Mouse (Mus musculus): Measurements from ENCODE around the gene Pnpla7. TPM values are rescaled to one million over a fixed set of nuclear protein-coding genes. Genes with fewer than 3 reads are reported as not detected.
"Not testable (repeated sequence)": the region's sequence is repeated elsewhere in the genome, so short reads cannot be mapped to it uniquely, and the experiment has no call there.

The Pnpla7 gene
- polyA plus RNA-seq, 1 experiment from 2014 or later, result 2.9 TPM

- WGBS, result 78% methylated on average over 4 of the region's 4 CpGs
- ATAC-seq (ENCODE audit: low FRiP score), result no peak
Observed at GRCm38 (mm10) chr2:24942092-24942491, 33.7 kb upstream of the Pnpla7 start.

DNA sequence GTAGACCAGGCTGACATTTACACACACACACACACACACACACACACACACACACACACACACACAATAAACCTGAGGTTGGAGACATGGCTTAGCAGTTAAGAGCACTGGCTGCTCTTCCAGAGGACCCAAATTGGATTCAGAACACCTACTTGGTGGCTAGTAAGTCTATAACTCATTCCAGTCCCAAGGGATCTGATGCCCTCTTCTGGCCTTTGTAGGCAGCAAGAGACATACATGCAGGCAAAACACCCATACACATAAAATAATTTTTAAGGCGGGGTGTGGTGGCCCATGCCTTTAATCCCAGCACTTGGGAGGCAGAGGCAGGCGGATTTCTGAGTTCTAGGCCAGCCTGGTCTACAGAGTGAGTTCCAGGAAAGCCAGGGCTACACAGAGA lies 31.5 kb upstream of the Pnpla7 start:
- not testable (repeated sequence) for H3K27me3 ChIP-seq (ENCODE audit: control insufficient read depth, insufficient read depth, low read length); H3K36me3 ChIP-seq (ENCODE audit: control insufficient read depth, insufficient read depth, low read length); H3K27ac ChIP-seq (ENCODE audit: low read depth, low read length); H3K9me3 ChIP-seq (ENCODE audit: control insufficient read depth, low read length); DNase-seq (ENCODE audit: low spot score); H3K4me3 ChIP-seq (ENCODE audit: low read depth, low read length); H3K9ac ChIP-seq (ENCODE audit: low read depth, low read length); ATAC-seq (ENCODE audit: low FRiP score); H3K4me1 ChIP-seq (replicated peaks; ENCODE audit: control insufficient read depth, insufficient read depth, low read length); H3K4me2 ChIP-seq (replicated peaks; ENCODE audit: low read depth, low read length)
- 49% methylated on average over 2 of the region's 2 CpGs for WGBS

More at GRCm38 (mm10) chr2:24942092-24942491, 33.7 kb upstream of the Pnpla7 start:
- Histone ChIP-seq H3K27me3 (ENCODE audit: control insufficient read depth, insufficient read depth, low read length) (no peaks in the 10 kb centered on the region), H3K9ac (ENCODE audit: low read depth, low read length) (no peak overlapping the region), H3K4me3 (ENCODE audit: low read depth, low read length) (no peak overlapping the region), H3K9me3 (ENCODE audit: control insufficient read depth, low read length) (no peaks in the 10 kb centered on the region), H3K4me2 (replicated peaks; ENCODE audit: low read depth, low read length) (no peak overlapping the region), H3K4me1 (replicated peaks; ENCODE audit: control insufficient read depth, insufficient read depth, low read length) (no peaks in the 10 kb centered on the region), H3K36me3 (ENCODE audit: control insufficient read depth, insufficient read depth, low read length) (no peaks in the 10 kb centered on the region), H3K27ac (ENCODE audit: low read depth, low read length) (no peak overlapping the region)
- DNase-seq (ENCODE audit: low spot score), result no peak

- Histone ChIP-seq H3K27ac (ENCODE audit: low read depth, low read length) (peak within 1 kb of the TSS; percentile 51; the same call in 1 of the 2 replicates), H3K36me3 (ENCODE audit: control insufficient read depth, insufficient read depth, low read length) (peaks cover 8% of the 10 kb centered on the region; the same call in 1 of the 2 replicates), H3K4me1 (replicated peaks; ENCODE audit: control insufficient read depth, insufficient read depth, low read length) (peaks cover 2% of the 10 kb centered on the region; the same call in 1 of the 2 replicates), H3K27me3 (ENCODE audit: control insufficient read depth, insufficient read depth, low read length) (no peaks in the 10 kb centered on the region), H3K4me2 (replicated peaks; ENCODE audit: low read depth, low read length) (peak within 1 kb of the TSS; percentile 93), H3K9me3 (ENCODE audit: control insufficient read depth, low read length) (no peaks in the 10 kb centered on the region), H3K9ac (ENCODE audit: low read depth, low read length) (peak within 1 kb of the TSS; percentile 92), H3K4me3 (ENCODE audit: low read depth, low read length) (peak within 1 kb of the TSS; percentile 98)
- under 1% methylated on average over 64 of the region's 108 CpGs for WGBS
- ATAC-seq (ENCODE audit: low FRiP score), result peak; percentile 99
- DNase-seq (ENCODE audit: low spot score), result peak; percentile 99
Observed at GRCm38 (mm10) chr2:24949421-24950188, 26.2 kb upstream of the Pnpla7 start, which contains the start of gene Zmynd19. Gene Zmynd19, plus strand, starts transcription at chr2:24949792.

DNA sequence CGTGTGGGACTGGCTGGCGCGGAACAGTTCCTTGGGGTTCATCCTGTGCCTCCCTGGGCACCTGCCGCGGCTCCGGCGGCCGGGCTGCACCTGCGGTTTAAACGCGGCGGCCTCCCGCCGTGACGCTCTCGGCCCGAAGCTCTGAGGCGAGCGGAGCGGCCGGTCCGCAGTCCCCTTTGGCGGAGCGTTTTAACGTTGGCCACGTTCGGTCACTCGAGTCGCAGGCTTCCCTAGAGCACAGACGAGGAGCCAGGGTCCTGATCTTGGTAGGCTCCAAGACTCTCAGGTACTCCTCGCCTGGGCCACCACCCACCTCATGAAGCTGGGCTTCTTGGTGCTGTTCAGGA lies 25.7 kb upstream of the Pnpla7 start:
- peak overlapping the region; percentile 93 for H3K4me2 ChIP-seq (replicated peaks; ENCODE audit: low read depth, low read length)
- H3K27ac ChIP-seq (ENCODE audit: low read depth, low read length), result peak overlapping the region; percentile 51; the same call in 1 of the 2 replicates

GRCm38 (mm10) chr2:24952537-24953055 lies 23.2 kb upstream of the Pnpla7 start:
- H3K4me3 ChIP-seq (ENCODE audit: low read depth, low read length), result no peak overlapping the region
- H3K27ac ChIP-seq (ENCODE audit: low read depth, low read length), result no peak overlapping the region
- H3K9ac ChIP-seq (ENCODE audit: low read depth, low read length), result no peak overlapping the region
- no peak overlapping the region for H3K4me2 ChIP-seq (replicated peaks; ENCODE audit: low read depth, low read length)
- no peaks in the 10 kb centered on the region for H3K9me3 ChIP-seq (ENCODE audit: control insufficient read depth, low read length)
- ATAC-seq (ENCODE audit: low FRiP score), result no peak
- H3K36me3 ChIP-seq (ENCODE audit: control insufficient read depth, insufficient read depth, low read length), result peaks cover 8% of the 10 kb centered on the region; the same call in 1 of the 2 replicates
- H3K4me1 ChIP-seq (replicated peaks; ENCODE audit: control insufficient read depth, insufficient read depth, low read length), result peaks cover 2% of the 10 kb centered on the region; the same call in 1 of the 2 replicates
- DNase-seq (ENCODE audit: low spot score), result no peak
- no peaks in the 10 kb centered on the region for H3K27me3 ChIP-seq (ENCODE audit: control insufficient read depth, insufficient read depth, low read length)
- WGBS, result 90% methylated on average over 4 of the region's 4 CpGs

More for the DNA sequence above, 25.7 kb upstream of the Pnpla7 start:
- Histone ChIP-seq H3K4me1 (replicated peaks; ENCODE audit: control insufficient read depth, insufficient read depth, low read length) (peaks cover 2% of the 10 kb centered on the region; the same call in 1 of the 2 replicates), H3K9ac (ENCODE audit: low read depth, low read length) (peak overlapping the region; percentile 92), H3K36me3 (ENCODE audit: control insufficient read depth, insufficient read depth, low read length) (peaks cover 8% of the 10 kb centered on the region; the same call in 1 of the 2 replicates), H3K4me3 (ENCODE audit: low read depth, low read length) (peak overlapping the region; percentile 98), H3K27me3 (ENCODE audit: control insufficient read depth, insufficient read depth, low read length) (no peaks in the 10 kb centered on the region), H3K9me3 (ENCODE audit: control insufficient read depth, low read length) (no peaks in the 10 kb centered on the region)
- no peak for ATAC-seq (ENCODE audit: low FRiP score)
- 0% methylated on average over 31 of the region's 31 CpGs for WGBS
- DNase-seq (ENCODE audit: low spot score), result no peak

DNA sequence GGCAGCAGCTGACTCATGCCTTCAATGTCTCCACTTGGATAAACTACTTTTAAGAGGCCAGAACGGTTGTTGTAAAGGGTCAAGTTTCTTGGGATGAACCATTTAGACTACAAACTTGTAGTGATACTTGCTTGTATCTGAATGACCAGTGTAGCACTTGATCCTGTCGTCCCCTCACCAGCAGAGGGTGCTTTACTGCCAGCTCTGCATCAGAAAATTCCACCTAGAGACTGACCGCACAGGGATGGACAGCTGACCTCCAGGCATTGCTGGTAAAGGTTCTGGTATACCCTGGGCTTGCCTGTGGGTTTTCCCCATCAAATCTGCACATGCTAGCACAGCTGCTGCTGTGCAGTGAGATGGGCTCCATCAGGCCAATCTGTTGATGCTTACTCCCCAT lies 14.9 kb upstream of the Pnpla7 start:
- H3K4me1 ChIP-seq (replicated peaks; ENCODE audit: control insufficient read depth, insufficient read depth, low read length), result peaks cover 3% of the 10 kb centered on the region; the same call in 1 of the 2 replicates
- no peak overlapping the region for H3K9ac ChIP-seq (ENCODE audit: low read depth, low read length)
- DNase-seq (ENCODE audit: low spot score) (peak; percentile 47), ATAC-seq (ENCODE audit: low FRiP score) (no peak)
- 42% methylated on average over 3 of the region's 3 CpGs for WGBS
- H3K27ac ChIP-seq (ENCODE audit: low read depth, low read length), result no peak overlapping the region
- H3K4me2 ChIP-seq (replicated peaks; ENCODE audit: low read depth, low read length), result no peak overlapping the region
- H3K27me3 ChIP-seq (ENCODE audit: control insufficient read depth, insufficient read depth, low read length), result no peaks in the 10 kb centered on the region
- no peaks in the 10 kb centered on the region for H3K9me3 ChIP-seq (ENCODE audit: control insufficient read depth, low read length)
- no peak overlapping the region for H3K4me3 ChIP-seq (ENCODE audit: low read depth, low read length)
- no peaks in the 10 kb centered on the region for H3K36me3 ChIP-seq (ENCODE audit: control insufficient read depth, insufficient read depth, low read length)

DNA sequence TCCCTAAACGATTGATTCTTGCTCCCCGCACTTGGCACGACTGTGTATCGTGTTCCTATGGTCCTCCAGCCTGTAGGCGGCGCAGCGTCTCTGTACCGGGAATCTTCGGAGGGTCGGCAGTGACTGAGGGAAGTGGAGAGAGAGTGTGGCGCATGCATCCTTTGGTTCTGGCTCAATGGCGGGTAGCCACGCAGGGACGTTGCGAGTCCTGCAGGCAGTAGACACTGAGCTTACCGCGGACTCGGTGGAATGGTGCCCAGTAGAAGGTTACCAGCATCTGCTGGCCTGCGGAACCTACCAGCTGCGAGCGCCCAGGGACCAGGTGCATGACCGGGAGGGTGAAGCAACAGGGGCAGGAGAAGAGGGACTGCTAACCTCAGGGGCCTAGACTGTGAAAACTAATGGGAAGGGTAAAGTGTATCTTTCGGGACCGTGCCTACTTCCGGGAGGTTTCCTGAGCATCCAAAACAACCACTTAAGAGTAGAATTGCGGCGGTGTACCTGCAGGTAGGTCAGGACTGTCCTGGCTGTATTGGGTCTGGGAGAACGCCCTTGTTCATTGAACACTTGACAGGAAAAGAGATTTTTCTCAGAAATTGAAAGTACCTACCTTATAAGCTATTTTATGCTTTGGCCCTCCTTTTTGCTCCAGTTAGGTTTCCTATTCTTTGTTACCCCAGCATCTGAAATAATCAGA lies 13.4 kb upstream of the Pnpla7 start, which contains the start of gene Dph7:
TSS of gene Dph7 (plus strand) at position 97 of the 697 bp plus-strand sequence.
- DNase-seq (ENCODE audit: low spot score) (peak; percentile 95), ATAC-seq (ENCODE audit: low FRiP score) (peak; percentile 92)
- peaks cover 3% of the 10 kb centered on the region; the same call in 1 of the 2 replicates for H3K4me1 ChIP-seq (replicated peaks; ENCODE audit: control insufficient read depth, insufficient read depth, low read length)
- H3K9ac ChIP-seq (ENCODE audit: low read depth, low read length), result peak within 1 kb of the TSS; percentile 90
- H3K27ac ChIP-seq (ENCODE audit: low read depth, low read length), result no peak within 1 kb of the TSS
- no peaks in the 10 kb centered on the region for H3K9me3 ChIP-seq (ENCODE audit: control insufficient read depth, low read length)
- WGBS, result 1% methylated on average over 28 of the region's 28 CpGs
- peak within 1 kb of the TSS; percentile 87 for H3K4me3 ChIP-seq (ENCODE audit: low read depth, low read length)
- H3K4me2 ChIP-seq (replicated peaks; ENCODE audit: low read depth, low read length), result peak within 1 kb of the TSS; percentile 47
- H3K36me3 ChIP-seq (ENCODE audit: control insufficient read depth, insufficient read depth, low read length), result no peaks in the 10 kb centered on the region
- no peaks in the 10 kb centered on the region for H3K27me3 ChIP-seq (ENCODE audit: control insufficient read depth, insufficient read depth, low read length)

DNA sequence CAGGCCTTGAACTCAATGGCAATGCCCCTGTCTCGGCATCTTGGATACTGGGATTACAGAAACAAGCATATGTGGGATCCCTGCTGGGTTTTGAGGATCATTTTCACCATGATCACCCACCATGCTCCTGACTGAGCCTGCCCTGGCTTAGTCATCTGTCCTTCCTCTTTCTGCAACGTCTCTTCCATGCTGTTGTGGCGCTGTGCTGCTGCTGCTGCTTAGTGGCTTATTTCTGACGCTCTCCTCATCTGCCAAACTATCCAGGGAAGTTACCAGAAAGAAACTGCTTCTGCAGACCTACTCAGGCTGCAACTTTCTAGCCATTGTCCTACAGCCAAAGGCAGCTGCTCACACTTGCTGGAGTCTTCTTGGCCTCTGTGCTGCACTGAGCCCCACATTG lies 5.4 kb upstream of the Pnpla7 start:
- no peak overlapping the region for H3K4me3 ChIP-seq (ENCODE audit: low read depth, low read length)
- no peaks in the 10 kb centered on the region for H3K27me3 ChIP-seq (ENCODE audit: control insufficient read depth, insufficient read depth, low read length)
- H3K4me2 ChIP-seq (replicated peaks; ENCODE audit: low read depth, low read length), result no peak overlapping the region
- H3K9ac ChIP-seq (ENCODE audit: low read depth, low read length), result no peak overlapping the region
- DNase-seq (ENCODE audit: low spot score) (no peak), ATAC-seq (ENCODE audit: low FRiP score) (no peak)
- peaks cover 3% of the 10 kb centered on the region; the same call in 1 of the 2 replicates for H3K4me1 ChIP-seq (replicated peaks; ENCODE audit: control insufficient read depth, insufficient read depth, low read length)
- no peaks in the 10 kb centered on the region for H3K9me3 ChIP-seq (ENCODE audit: control insufficient read depth, low read length)
- WGBS, result 95% methylated on average over 4 of the region's 4 CpGs
- H3K27ac ChIP-seq (ENCODE audit: low read depth, low read length), result no peak overlapping the region
- H3K36me3 ChIP-seq (ENCODE audit: control insufficient read depth, insufficient read depth, low read length), result peaks cover 9% of the 10 kb centered on the region; the same call in 1 of the 2 replicates
